Mouse (Mus musculus): ENCODE measurements around the gene Ybx2.

Ybx2 gene

GRCm38 (mm10) chr11:69965271-69966005, 29.8 kb downstream of the Ybx2 start:
- peak; percentile 68 to 72 for DNase-seq

- peak; percentile 64 to 75 for DNase-seq
Measured at GRCm38 (mm10) chr11:69966006-69966859, 30.6 kb downstream of the Ybx2 start.

- DNase-seq = no peak
Measured at GRCm38 (mm10) chr11:69966860-69967517, 31.4 kb downstream of the Ybx2 start.

GRCm38 (mm10) chr11:69968793-69969192, 33.2 kb downstream of the Ybx2 start:
- no peak for DNase-seq

- no peak for DNase-seq
Measured at GRCm38 (mm10) chr11:69970222-69970621, 34.6 kb downstream of the Ybx2 start.

- DNase-seq = no peak
Measured at GRCm38 (mm10) chr11:69970775-69971174, 35.2 kb downstream of the Ybx2 start.

GRCm38 (mm10) chr11:69974907-69975306, 39.3 kb downstream of the Ybx2 start:
- no peak for DNase-seq

GRCm38 (mm10) chr11:69976271-69976670, 40.7 kb downstream of the Ybx2 start:
- DNase-seq = no peak

- no peak for DNase-seq
Measured at GRCm38 (mm10) chr11:69979827-69980195, 44.2 kb downstream of the Ybx2 start.

GRCm38 (mm10) chr11:69980196-69981140, 44.9 kb downstream of the Ybx2 start:
- peak; percentile 97 for DNase-seq

GRCm38 (mm10) chr11:69981141-69981762, 45.7 kb downstream of the Ybx2 start, which contains the start of gene Ctdnep1:
Gene Ctdnep1, plus strand, starts transcription at chr11:69981156.
- DNase-seq = peak in 1 of 2 experiments; percentile 24

GRCm38 (mm10) chr11:69982225-69982624, 46.6 kb downstream of the Ybx2 start, which contains the start of gene Elp5:
Gene Elp5, minus strand, starts transcription at chr11:69982517.
- DNase-seq = no peak

- DNase-seq = no peak
Measured at GRCm38 (mm10) chr11:69982877-69983276, 47.3 kb downstream of the Ybx2 start.

- no peak for DNase-seq
Measured at GRCm38 (mm10) chr11:69983377-69983776, 47.8 kb downstream of the Ybx2 start.

- DNase-seq = no peak
Measured at GRCm38 (mm10) chr11:69984431-69984830, 48.8 kb downstream of the Ybx2 start.

GRCm38 (mm10) chr11:69989949-69990348, 54.4 kb downstream of the Ybx2 start:
- DNase-seq = peak in 1 of 2 experiments; percentile 1
